Mouse (Mus musculus): ENCODE measurements at regions not wholly inside any gene's neighbourhood (a gene's known extent, or its start where the extent isn't known, plus 50 kb on each side); places are given as distances from the start of the nearest gene placed in this dataset.

DNA sequence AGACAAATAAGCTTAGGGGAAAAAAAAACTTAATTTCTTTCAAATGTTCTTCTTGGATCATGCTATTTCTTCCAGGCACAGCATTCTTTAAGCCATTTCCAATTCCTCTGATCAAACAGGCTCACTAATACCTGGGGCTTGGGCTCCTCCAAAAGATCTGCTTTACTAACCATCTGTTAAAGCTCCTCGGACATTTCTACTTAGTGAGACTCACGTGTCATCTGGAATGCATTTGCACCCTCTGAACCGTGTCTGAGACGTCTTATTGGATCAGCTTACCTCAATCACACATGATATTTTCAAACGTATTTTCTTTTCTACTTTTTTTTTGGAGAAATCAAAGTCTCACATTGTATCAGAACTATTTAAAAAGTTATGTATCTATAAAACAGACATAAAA, 132.4 kb downstream of the Npr3 start:
- no peak overlapping the region for H3K4me3 ChIP-seq (ENCODE audit: low read length)
- no peak overlapping the region for H3K9ac ChIP-seq (ENCODE audit: low read depth, low read length)
- H3K27ac ChIP-seq (ENCODE audit: low read length), result no peak overlapping the region
- no peak for ATAC-seq
- H3K9me3 ChIP-seq (ENCODE audit: control insufficient read depth, low read length), result no peaks in the 10 kb centered on the region
- no peaks in the 10 kb centered on the region for H3K36me3 ChIP-seq (ENCODE audit: control insufficient read depth, insufficient read depth, low read length)
- no peaks in the 10 kb centered on the region for H3K27me3 ChIP-seq (replicated peaks; ENCODE audit: control insufficient read depth, insufficient read depth, low read length)
- no peaks in the 10 kb centered on the region for H3K4me1 ChIP-seq (ENCODE audit: control insufficient read depth, insufficient read depth, low read length)
- no peak overlapping the region for H3K4me2 ChIP-seq (ENCODE audit: low read depth, low read length)
- 81% methylated on average over 5 of the region's 5 CpGs for whole genome bisulfite sequencing

DNA sequence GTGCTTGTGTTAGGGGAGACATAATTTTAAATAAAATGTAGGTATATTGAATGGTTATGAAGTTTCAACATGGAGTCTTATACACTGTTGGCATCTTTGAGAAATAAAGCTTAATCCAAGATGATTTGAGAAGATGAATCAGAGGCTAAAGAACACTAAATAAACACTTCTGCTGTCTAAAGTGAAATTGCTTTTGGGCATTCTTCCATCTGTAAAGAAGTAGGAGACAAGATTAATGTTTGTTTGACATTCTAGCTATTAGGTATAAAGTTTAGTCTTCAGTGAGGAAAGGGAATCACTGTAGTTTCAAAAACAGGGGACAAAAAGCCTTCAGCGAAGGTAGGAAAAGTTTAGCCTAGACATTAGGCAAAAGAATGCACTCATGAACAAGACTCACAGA, 136.5 kb downstream of the Npr3 start:
- no peak for ATAC-seq
- H3K4me2 ChIP-seq (ENCODE audit: low read depth, low read length), result no peak overlapping the region
- 63% methylated on average over 1 of the region's 1 CpGs for WGBS

DNA sequence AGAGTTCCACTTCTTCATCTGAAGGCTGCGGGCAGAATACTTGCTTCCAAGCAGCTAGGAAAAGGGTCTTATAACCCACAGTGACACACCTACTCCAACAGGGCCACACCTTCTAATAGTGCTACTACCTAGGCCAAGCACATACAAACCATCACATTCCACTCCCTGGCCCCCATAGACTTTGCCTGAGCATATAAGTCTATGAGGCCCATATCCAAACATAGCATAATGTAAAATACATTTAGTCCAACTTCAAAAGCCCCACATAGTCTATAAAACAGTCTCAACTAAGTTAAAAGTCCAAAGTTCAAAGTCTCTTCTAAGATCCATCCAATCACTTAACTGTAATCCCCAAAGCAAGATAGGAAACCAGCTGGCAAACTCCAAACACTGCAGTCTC, 149.1 kb downstream of the Npr3 start:
- Histone ChIP-seq H3K27me3 (replicated peaks; ENCODE audit: control insufficient read depth, insufficient read depth, low read length) (no peaks in the 10 kb centered on the region), H3K4me2 (ENCODE audit: low read depth, low read length) (no peak overlapping the region), H3K36me3 (ENCODE audit: control insufficient read depth, insufficient read depth, low read length) (no peaks in the 10 kb centered on the region), H3K4me3 (ENCODE audit: low read length) (no peak overlapping the region), H3K9me3 (ENCODE audit: control insufficient read depth, low read length) (no peaks in the 10 kb centered on the region), H3K9ac (ENCODE audit: low read depth, low read length) (no peak overlapping the region), H3K4me1 (ENCODE audit: control insufficient read depth, insufficient read depth, low read length) (no peaks in the 10 kb centered on the region), H3K27ac (ENCODE audit: low read length) (no peak overlapping the region)
- ATAC-seq, result peak; percentile 95
- 59% methylated on average over 1 of the region's 1 CpGs for WGBS

More for the DNA sequence above, 136.5 kb downstream of the Npr3 start:
- no peak overlapping the region for H3K27ac ChIP-seq (ENCODE audit: low read length)
- no peaks in the 10 kb centered on the region for H3K36me3 ChIP-seq (ENCODE audit: control insufficient read depth, insufficient read depth, low read length)
- no peaks in the 10 kb centered on the region for H3K4me1 ChIP-seq (ENCODE audit: control insufficient read depth, insufficient read depth, low read length)
- H3K27me3 ChIP-seq (replicated peaks; ENCODE audit: control insufficient read depth, insufficient read depth, low read length), result no peaks in the 10 kb centered on the region
- H3K9me3 ChIP-seq (ENCODE audit: control insufficient read depth, low read length), result no peaks in the 10 kb centered on the region
- no peak overlapping the region for H3K4me3 ChIP-seq (ENCODE audit: low read length)
- H3K9ac ChIP-seq (ENCODE audit: low read depth, low read length), result no peak overlapping the region

DNA sequence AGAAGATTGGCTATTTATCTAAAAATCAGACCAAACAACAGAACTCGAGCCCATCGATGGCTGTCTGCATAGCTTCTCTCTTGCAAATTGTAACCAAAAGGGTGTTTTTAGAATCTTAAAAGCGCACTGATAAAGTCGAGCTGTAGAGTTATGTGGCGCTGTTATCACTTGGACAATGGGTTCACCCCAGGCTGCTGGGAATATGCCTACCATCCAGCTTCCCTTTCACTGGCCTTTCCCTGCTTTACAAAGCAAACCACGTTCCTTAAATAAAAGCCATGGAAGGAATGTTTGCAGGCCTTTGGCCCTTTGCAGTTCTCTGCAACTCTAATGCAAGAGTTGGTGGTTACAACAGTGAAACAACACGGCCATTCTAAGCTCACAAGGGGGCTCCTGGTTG, 150.3 kb downstream of the Npr3 start:
- WGBS, result 75% methylated on average over 7 of the region's 7 CpGs
- no peaks in the 10 kb centered on the region for H3K4me1 ChIP-seq (ENCODE audit: control insufficient read depth, insufficient read depth, low read length)
- no peaks in the 10 kb centered on the region for H3K9me3 ChIP-seq (ENCODE audit: control insufficient read depth, low read length)
- no peak overlapping the region for H3K4me2 ChIP-seq (ENCODE audit: low read depth, low read length)
- no peak overlapping the region for H3K4me3 ChIP-seq (ENCODE audit: low read length)
- no peak overlapping the region for H3K9ac ChIP-seq (ENCODE audit: low read depth, low read length)
- ATAC-seq, result no peak
- H3K27ac ChIP-seq (ENCODE audit: low read length), result no peak overlapping the region
- no peaks in the 10 kb centered on the region for H3K27me3 ChIP-seq (replicated peaks; ENCODE audit: control insufficient read depth, insufficient read depth, low read length)
- H3K36me3 ChIP-seq (ENCODE audit: control insufficient read depth, insufficient read depth, low read length), result no peaks in the 10 kb centered on the region

DNA sequence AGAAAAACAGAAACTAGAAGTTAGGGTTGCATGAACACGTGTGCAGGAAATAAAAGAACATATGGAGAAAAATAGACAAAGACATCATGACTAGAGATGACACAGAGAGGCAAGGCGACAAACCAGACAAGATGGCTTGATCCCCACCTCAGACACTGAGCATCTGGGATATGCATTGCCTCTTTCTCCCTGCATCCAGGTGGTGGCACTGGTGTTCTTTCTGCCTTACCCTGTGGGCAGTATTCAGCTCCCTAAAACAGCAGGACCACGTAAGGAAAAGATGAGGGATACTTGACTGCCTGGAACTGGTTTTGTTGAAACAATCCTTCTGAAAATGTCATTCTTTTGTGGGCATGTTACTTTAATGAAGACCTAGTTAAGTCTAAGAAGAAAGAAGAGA, 153.9 kb downstream of the Npr3 start:
- ATAC-seq, result peak; percentile 51
- H3K4me2 ChIP-seq (ENCODE audit: low read depth, low read length), result no peak overlapping the region
- no peaks in the 10 kb centered on the region for H3K27me3 ChIP-seq (replicated peaks; ENCODE audit: control insufficient read depth, insufficient read depth, low read length)
- no peak overlapping the region for H3K4me3 ChIP-seq (ENCODE audit: low read length)
- H3K36me3 ChIP-seq (ENCODE audit: control insufficient read depth, insufficient read depth, low read length), result no peaks in the 10 kb centered on the region
- H3K9me3 ChIP-seq (ENCODE audit: control insufficient read depth, low read length), result no peaks in the 10 kb centered on the region
- WGBS, result 26% methylated on average over 3 of the region's 3 CpGs
- H3K27ac ChIP-seq (ENCODE audit: low read length), result no peak overlapping the region
- H3K9ac ChIP-seq (ENCODE audit: low read depth, low read length), result no peak overlapping the region
- no peaks in the 10 kb centered on the region for H3K4me1 ChIP-seq (ENCODE audit: control insufficient read depth, insufficient read depth, low read length)

DNA sequence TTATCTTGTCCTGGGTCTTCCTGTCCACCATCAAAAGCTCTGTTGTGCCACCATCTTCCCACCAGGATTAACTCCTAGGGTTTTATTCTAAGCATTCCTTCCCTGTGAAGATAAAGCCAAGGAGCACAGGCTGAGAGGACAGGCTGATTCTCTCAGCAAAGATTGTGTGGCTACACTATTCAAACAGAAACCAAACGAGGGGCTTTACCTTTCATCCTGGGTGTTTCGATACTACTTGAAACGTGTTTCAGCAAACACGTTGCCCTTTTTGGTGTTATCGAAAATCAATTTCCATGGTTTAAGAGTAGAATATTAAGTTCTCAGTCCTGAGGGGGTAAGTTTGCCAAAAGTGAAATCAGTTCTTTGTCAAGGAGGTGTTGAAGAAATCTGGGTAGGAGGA, 156.2 kb downstream of the Npr3 start:
- Histone ChIP-seq H3K9ac (ENCODE audit: low read depth, low read length) (no peak overlapping the region), H3K27ac (ENCODE audit: low read length) (no peak overlapping the region), H3K4me1 (ENCODE audit: control insufficient read depth, insufficient read depth, low read length) (no peaks in the 10 kb centered on the region), H3K4me2 (ENCODE audit: low read depth, low read length) (no peak overlapping the region), H3K36me3 (ENCODE audit: control insufficient read depth, insufficient read depth, low read length) (no peaks in the 10 kb centered on the region), H3K9me3 (ENCODE audit: control insufficient read depth, low read length) (no peaks in the 10 kb centered on the region), H3K4me3 (ENCODE audit: low read length) (no peak overlapping the region), H3K27me3 (replicated peaks; ENCODE audit: control insufficient read depth, insufficient read depth, low read length) (no peaks in the 10 kb centered on the region)
- no peak for ATAC-seq
- WGBS, result 66% methylated on average over 5 of the region's 5 CpGs

DNA sequence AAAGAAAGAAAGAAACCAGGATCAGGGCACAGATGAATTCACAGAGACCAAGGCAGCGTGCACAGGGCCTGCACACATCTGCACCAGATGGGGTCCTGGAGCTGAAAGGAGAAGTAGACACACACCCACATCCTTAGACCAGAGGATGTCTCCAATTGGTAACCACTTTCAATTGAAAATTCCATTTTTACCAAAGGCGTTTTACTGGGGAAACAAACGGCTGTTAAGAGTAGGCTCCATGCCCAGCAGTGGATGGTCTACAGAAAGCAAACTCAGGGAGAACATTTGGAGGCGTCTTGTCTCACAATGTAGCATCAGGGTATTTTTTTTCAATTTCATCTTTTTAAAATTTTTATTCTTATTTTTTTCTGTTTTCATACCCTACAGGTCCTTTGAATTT, 157.6 kb downstream of the Npr3 start:
- Histone ChIP-seq H3K9me3 (ENCODE audit: control insufficient read depth, low read length) (no peaks in the 10 kb centered on the region), H3K27ac (ENCODE audit: low read length) (no peak overlapping the region), H3K9ac (ENCODE audit: low read depth, low read length) (no peak overlapping the region), H3K4me3 (ENCODE audit: low read length) (no peak overlapping the region), H3K27me3 (replicated peaks; ENCODE audit: control insufficient read depth, insufficient read depth, low read length) (no peaks in the 10 kb centered on the region), H3K4me1 (ENCODE audit: control insufficient read depth, insufficient read depth, low read length) (peaks cover 9% of the 10 kb centered on the region; the same call in 1 of the 2 replicates), H3K36me3 (ENCODE audit: control insufficient read depth, insufficient read depth, low read length) (no peaks in the 10 kb centered on the region), H3K4me2 (ENCODE audit: low read depth, low read length) (no peak overlapping the region)
- ATAC-seq, result no peak
- WGBS, result 88% methylated on average over 4 of the region's 4 CpGs

DNA sequence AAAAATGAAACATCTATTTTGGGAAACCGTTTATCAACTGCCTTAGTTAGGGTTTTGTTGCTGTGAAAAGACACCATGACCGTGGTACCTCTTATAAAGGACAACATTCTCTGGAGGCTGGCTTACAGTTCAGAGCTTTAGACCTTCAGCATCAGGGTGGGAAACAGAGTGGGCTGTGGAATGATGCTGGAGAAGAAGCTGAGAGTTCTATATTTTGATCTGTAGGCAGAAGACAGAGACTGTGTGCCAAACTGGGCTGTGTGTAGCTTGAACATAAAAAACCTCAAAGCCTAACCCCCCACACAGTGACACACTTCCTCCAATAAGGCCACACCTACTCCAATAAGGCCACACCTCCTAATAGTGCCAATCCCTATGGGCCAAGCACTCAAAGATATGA, 158.8 kb downstream of the Npr3 start:
- Histone ChIP-seq H3K27ac (ENCODE audit: low read length) (no peak overlapping the region), H3K4me3 (ENCODE audit: low read length) (no peak overlapping the region), H3K27me3 (replicated peaks; ENCODE audit: control insufficient read depth, insufficient read depth, low read length) (no peaks in the 10 kb centered on the region), H3K9ac (ENCODE audit: low read depth, low read length) (no peak overlapping the region), H3K36me3 (ENCODE audit: control insufficient read depth, insufficient read depth, low read length) (no peaks in the 10 kb centered on the region), H3K9me3 (ENCODE audit: control insufficient read depth, low read length) (no peaks in the 10 kb centered on the region), H3K4me2 (ENCODE audit: low read depth, low read length) (no peak overlapping the region), H3K4me1 (ENCODE audit: control insufficient read depth, insufficient read depth, low read length) (peaks cover 9% of the 10 kb centered on the region; the same call in 1 of the 2 replicates)
- 84% methylated on average over 2 of the region's 2 CpGs for WGBS
- ATAC-seq, result no peak

DNA sequence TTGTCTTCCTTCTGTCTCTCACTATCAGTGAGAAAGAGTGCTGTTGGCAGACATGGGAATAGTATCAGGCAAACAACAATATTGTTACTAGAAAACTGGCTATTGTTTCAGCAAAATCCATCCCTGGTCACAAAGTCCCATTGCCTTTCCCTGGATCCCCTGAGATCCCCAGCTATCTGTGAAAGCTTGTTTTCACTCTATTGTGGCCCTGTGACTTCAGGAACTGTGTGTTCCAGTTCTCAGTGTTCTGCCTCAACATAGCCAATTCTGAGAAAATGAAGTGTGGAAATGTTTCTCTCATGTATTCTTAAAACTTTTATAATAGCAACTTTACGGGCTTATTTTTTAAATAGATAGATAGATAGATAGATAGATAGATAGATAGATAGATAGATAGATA, 160.3 kb downstream of the Npr3 start:
- H3K27me3 ChIP-seq (replicated peaks; ENCODE audit: control insufficient read depth, insufficient read depth, low read length), result no peaks in the 10 kb centered on the region
- H3K4me1 ChIP-seq (ENCODE audit: control insufficient read depth, insufficient read depth, low read length), result peaks cover 17% of the 10 kb centered on the region; the same call in 1 of the 2 replicates
- H3K9ac ChIP-seq (ENCODE audit: low read depth, low read length), result no peak overlapping the region
- ATAC-seq, result no peak
- H3K36me3 ChIP-seq (ENCODE audit: control insufficient read depth, insufficient read depth, low read length), result no peaks in the 10 kb centered on the region
- 94% methylated on average over 1 of the region's 1 CpGs for WGBS
- H3K4me3 ChIP-seq (ENCODE audit: low read length), result no peak overlapping the region
- H3K4me2 ChIP-seq (ENCODE audit: low read depth, low read length), result no peak overlapping the region
- no peaks in the 10 kb centered on the region for H3K9me3 ChIP-seq (ENCODE audit: control insufficient read depth, low read length)
- no peak overlapping the region for H3K27ac ChIP-seq (ENCODE audit: low read length)

DNA sequence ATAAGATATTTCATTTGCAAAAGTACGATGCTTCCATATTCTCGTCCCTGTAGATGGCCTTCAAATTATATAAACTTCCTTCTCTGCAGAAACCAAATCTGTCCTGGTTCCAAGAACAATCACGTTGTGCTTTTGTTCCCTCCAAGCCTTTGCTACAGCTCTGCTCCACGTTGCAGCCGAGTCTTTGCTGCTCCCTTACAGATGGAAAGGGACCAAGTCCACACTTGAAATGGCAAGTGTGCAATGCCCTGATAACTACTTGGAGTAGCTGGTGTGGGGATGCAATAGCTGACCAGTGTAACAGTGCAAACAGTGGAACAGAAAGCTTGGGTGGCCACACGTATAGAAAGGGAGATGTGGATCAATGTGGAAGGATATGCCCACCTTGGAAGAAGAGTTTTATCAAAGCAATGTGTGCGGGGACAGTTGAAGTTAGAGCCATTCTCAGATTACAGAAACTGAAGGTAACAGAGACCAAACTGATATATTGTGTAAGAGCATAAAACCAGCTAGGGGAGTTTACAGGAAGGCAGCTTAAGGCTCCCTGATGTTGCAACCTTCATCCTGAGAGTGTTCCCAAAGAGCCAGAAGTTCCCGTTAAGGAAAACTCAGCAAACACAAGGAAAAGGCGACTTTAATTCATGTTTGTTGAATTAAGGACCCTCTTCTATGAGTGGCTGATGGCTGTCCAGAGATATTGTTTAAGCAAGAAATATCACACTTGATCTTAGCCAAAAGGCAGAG, 161.3 kb downstream of the Npr3 start:
- Histone ChIP-seq H3K27me3 (replicated peaks; ENCODE audit: control insufficient read depth, insufficient read depth, low read length) (no peaks in the 10 kb centered on the region), H3K36me3 (ENCODE audit: control insufficient read depth, insufficient read depth, low read length) (no peaks in the 10 kb centered on the region), H3K4me2 (ENCODE audit: low read depth, low read length) (no peak overlapping the region), H3K27ac (ENCODE audit: low read length) (peak overlapping the region; percentile 89), H3K4me1 (ENCODE audit: control insufficient read depth, insufficient read depth, low read length) (peaks cover 23% of the 10 kb centered on the region; the same call in 1 of the 2 replicates), H3K4me3 (ENCODE audit: low read length) (no peak overlapping the region), H3K9ac (ENCODE audit: low read depth, low read length) (no peak overlapping the region), H3K9me3 (ENCODE audit: control insufficient read depth, low read length) (no peaks in the 10 kb centered on the region)
- WGBS, result 57% methylated on average over 9 of the region's 9 CpGs
- 0 out of 2 replicates have a peak, but pooled peaks have one; percentile 3 for ATAC-seq
